Mouse (Mus musculus) testis, adult 10 weeks (tissue): ENCODE data around the gene BC117090. TPM values are rescaled to one million over a fixed set of nuclear protein-coding genes. Genes with fewer than 3 reads are reported as not detected.

Source experiments
- polyA plus RNA-seq: library from polyadenylated mRNA; stranded (reverse); fragments of 350-450 nt; fragmentation: Illumina TruSeq; extraction: RNeasy Lipid Tissue Mini Kit (QIAGEN cat#74804); gene quantifications from one replicate; pipeline ENCODE4 v1.2.3, GENCODE M21; 2014; ENCODE audit warnings: low read depth, low replicate concordance

BC117090 gene
- not detected for polyA plus RNA-seq

DNA sequence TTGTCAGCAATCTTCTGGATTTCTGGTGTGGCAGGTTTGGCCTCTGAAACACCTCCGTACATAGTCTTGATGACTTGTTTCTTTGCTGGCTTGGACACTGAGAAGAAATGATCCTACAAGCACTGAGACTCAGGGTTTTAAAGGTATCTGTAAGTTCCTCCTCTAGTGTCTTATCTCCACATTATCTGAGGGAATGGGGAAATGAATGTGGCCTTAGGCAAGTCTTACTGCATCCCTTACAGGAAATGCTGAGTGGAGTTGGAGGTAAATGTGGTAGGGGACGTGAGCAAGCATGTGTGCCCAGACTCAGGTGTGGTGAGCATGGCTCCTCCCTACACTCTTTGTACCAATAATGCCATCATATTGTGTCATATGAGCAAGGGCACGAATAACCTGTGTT, at the start of gene BC117090:
TSS of gene BC117090 (minus strand) at position 101 of the 400 bp plus-strand sequence.

DNA sequence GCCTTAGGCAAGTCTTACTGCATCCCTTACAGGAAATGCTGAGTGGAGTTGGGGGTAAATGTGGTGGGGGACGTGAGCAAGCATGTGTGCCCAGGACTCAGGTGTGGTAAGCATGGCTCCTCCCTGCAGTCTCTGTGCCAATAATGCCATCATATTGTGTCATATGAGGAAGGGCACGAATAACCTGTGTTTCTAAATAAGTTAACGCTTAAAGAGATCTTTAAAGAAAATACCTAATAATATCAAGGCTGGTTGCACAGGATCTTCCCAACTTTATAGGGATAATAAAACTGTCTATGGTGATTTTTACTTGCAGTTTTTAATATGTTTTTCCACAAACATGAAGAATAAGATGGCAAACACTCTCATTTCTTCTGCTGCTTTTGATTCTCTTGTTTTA, 33.5 kb upstream of the BC117090 start, which contains the start of gene BC100530:
TSS of gene BC100530 (minus strand) at position 101 of the 400 bp plus-strand sequence.

DNA sequence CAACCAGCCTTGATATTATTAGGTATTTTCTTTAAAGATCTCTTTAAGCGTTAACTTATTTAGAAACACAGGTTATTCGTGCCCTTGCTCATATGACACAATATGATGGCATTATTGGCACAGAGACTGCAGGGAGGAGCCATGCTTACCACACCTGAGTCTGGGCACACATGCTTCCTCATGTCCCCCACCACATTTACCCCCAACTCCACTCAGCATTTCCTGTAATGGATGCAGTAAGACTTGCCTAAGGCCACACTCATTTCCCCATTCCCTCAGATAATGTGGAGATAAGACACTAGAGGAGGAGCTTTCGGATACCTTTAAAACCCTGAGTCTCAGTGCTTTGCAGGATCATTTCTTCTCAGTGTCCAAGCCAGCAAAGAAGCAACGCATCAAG, 57.3 kb downstream of the BC117090 start, which contains the start of gene Stfa1:
TSS of gene Stfa1 (plus strand) at position 156 of the 400 bp plus-strand sequence.

Other genes starting within 250 kb of the BC117090 start
- not detected for gene Csta1, start 203.1 kb downstream of the BC117090 start, polyA plus RNA-seq
- 0.77 TPM for gene Stfa2l1, start 177.5 kb downstream of the BC117090 start, polyA plus RNA-seq
- gene Gm5483, start 150.1 kb downstream of the BC117090 start, polyA plus RNA-seq: not detected
- gene Gm5416, start 123.9 kb downstream of the BC117090 start, polyA plus RNA-seq: 4.8 TPM
- gene 2010005H15Rik, start 112.9 kb downstream of the BC117090 start, polyA plus RNA-seq: not detected
- 0.56 TPM for gene Stfa1, start 57.4 kb downstream of the BC117090 start, polyA plus RNA-seq
- gene BC100530, start 33.4 kb upstream of the BC117090 start, polyA plus RNA-seq: 0.55 TPM
- gene Stfa2, start 74.1 kb upstream of the BC117090 start, polyA plus RNA-seq: not detected
- gene Stfa3, start 121.1 kb upstream of the BC117090 start, polyA plus RNA-seq: not detected
- gene Casr, start 227.8 kb upstream of the BC117090 start, polyA plus RNA-seq: 0.48 TPM